Mouse (Mus musculus): ENCODE data around the gene Xylt2. TPM values are rescaled to one million over a fixed set of nuclear protein-coding genes. Genes with fewer than 3 reads are reported as not detected.
A peak's percentile ranks its signal among the peaks of the same experiment; 100 is the strongest.

Gene Xylt2
- polyA plus RNA-seq, 1 experiment from 2014 or later, result 31.5 TPM

DNA sequence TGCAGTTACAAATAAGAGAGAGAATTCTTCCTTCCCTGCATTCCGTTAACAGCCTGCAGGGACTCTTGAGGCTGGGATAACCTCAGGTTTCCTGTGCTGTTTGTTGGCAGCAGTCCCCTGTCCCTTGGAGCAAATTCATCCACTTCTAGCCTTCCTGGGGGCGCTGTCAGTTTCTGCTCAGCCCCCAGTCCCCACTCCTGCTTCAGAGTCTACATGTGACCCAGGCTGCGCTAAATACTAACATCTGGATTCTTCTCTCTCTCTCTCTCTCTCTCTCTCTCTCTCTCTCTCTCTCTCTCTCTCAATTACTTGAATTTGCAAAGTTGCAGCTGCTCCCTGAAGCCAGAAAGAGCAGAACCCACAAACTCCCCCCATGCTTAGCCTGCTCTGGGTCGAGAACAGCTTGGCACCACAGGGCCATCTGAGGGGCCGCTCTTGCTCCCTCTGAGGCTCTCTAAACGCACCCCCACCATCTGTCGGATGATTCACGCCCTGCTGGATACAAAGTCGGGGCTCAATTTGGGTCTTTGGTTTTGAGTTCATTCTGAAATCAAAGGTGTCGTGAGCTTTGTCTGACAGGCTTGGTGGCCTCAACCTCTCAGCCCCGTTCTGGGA is 36.0 kb upstream of the Xylt2 start:
- H3K4me3 ChIP-seq (ENCODE audit: low read depth, low read length), result no peak overlapping the region
- DNase-seq (peak; percentile 84), ATAC-seq (ENCODE audit: insufficient read depth) (peak; percentile 89)
- 18% methylated on average over 11 of the region's 11 CpGs for WGBS
- no peak overlapping the region for H3K9ac ChIP-seq
- no peaks in the 10 kb centered on the region for H3K27me3 ChIP-seq (ENCODE audit: insufficient read depth, low read length)
- H3K4me2 ChIP-seq, result no peak overlapping the region
- H3K9me3 ChIP-seq (ENCODE audit: low read depth, low read length), result no peaks in the 10 kb centered on the region
- peak overlapping the region; percentile 71; the same call in 1 of the 2 replicates for H3K27ac ChIP-seq (ENCODE audit: low read depth)
- H3K4me1 ChIP-seq (ENCODE audit: insufficient read depth), result no peaks in the 10 kb centered on the region
- peak; percentile 19; the same call in 1 of the 2 replicates for TF ChIP-seq CTCF (IDR thresholded peaks at IDR 0.05; ENCODE audit: low read depth)
- H3K36me3 ChIP-seq (ENCODE audit: insufficient read depth), result no peaks in the 10 kb centered on the region

DNA sequence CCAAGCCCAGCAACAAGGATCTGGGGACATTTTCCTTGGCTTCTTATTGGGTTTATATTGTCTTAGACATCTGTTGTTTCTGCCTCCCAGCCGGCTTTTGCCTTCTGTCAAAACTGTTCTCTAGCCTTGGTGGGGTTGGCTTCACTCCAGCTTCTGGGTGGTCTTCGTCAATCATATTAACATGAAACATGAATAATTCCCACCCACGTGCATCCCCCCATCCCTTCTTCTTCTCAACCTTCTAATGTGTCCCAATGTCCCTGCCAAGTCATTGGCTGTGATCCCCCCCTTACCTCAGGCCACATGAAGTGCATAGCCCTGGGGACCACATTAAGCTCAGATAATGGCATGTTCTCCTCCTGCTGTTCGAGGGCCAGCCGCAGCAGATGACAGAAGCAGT is 27.2 kb upstream of the Xylt2 start, which contains the start of gene Gm11541:
Gene Gm11541, minus strand, starts transcription at position 28 of the 400 bp plus-strand sequence.
- no peaks in the 10 kb centered on the region for H3K36me3 ChIP-seq (ENCODE audit: insufficient read depth)
- 39% methylated on average over 5 of the region's 5 CpGs for WGBS

GRCm38 (mm10) chr11:94704020-94704419 is 26.7 kb upstream of the Xylt2 start:
- no peaks in the 10 kb centered on the region for H3K36me3 ChIP-seq (ENCODE audit: insufficient read depth)
- H3K4me3 ChIP-seq (ENCODE audit: low read depth, low read length), result no peak overlapping the region
- DNase-seq (peak; percentile 81), ATAC-seq (ENCODE audit: insufficient read depth) (peak; percentile 60; the same call in 1 of the 2 replicates)
- peaks cover 3% of the 10 kb centered on the region; the same call in 1 of the 2 replicates for H3K4me1 ChIP-seq (ENCODE audit: insufficient read depth)
- no peaks in the 10 kb centered on the region for H3K9me3 ChIP-seq (ENCODE audit: low read depth, low read length)
- peak overlapping the region; percentile 78 for H3K27ac ChIP-seq (ENCODE audit: low read depth)
- peak; percentile 61 for TF ChIP-seq CTCF (IDR thresholded peaks at IDR 0.05; ENCODE audit: low read depth)
- H3K27me3 ChIP-seq (ENCODE audit: insufficient read depth, low read length), result 0 out of 2 replicates have a peak, but pooled peaks cover 4% of the 10 kb centered on the region
- 27% methylated on average over 7 of the region's 7 CpGs for WGBS
- H3K4me2 ChIP-seq, result 0 out of 2 replicates have a peak overlapping the region, but pooled peaks have one; percentile 10
- no peak overlapping the region for H3K9ac ChIP-seq

More for the DNA sequence above, 27.2 kb upstream of the Xylt2 start, which contains the start of gene Gm11541:
- Histone ChIP-seq H3K4me2 (0 out of 2 replicates have a peak within 1 kb of the TSS, but pooled peaks have one; percentile 10), H3K27me3 (ENCODE audit: insufficient read depth, low read length) (0 out of 2 replicates have a peak, but pooled peaks cover 4% of the 10 kb centered on the region), H3K27ac (ENCODE audit: low read depth) (peak within 1 kb of the TSS; percentile 78), H3K4me1 (ENCODE audit: insufficient read depth) (peaks cover 3% of the 10 kb centered on the region; the same call in 1 of the 2 replicates), H3K4me3 (ENCODE audit: low read depth, low read length) (no peak within 1 kb of the TSS), H3K9me3 (ENCODE audit: low read depth, low read length) (no peaks in the 10 kb centered on the region), H3K9ac (no peak within 1 kb of the TSS)
- ATAC-seq (ENCODE audit: insufficient read depth) (peak; percentile 84), DNase-seq (peak; percentile 93)
- no peak for TF ChIP-seq CTCF (IDR thresholded peaks at IDR 0.05; ENCODE audit: low read depth)

- no peak for ATAC-seq (ENCODE audit: insufficient read depth)
- Histone ChIP-seq H3K9me3 (ENCODE audit: low read depth, low read length) (no peaks in the 10 kb centered on the region), H3K4me1 (ENCODE audit: insufficient read depth) (peaks cover 3% of the 10 kb centered on the region; the same call in 1 of the 2 replicates), H3K4me3 (ENCODE audit: low read depth, low read length) (no peak overlapping the region), H3K27me3 (ENCODE audit: insufficient read depth, low read length) (0 out of 2 replicates have a peak, but pooled peaks cover 4% of the 10 kb centered on the region), H3K36me3 (ENCODE audit: insufficient read depth) (no peaks in the 10 kb centered on the region), H3K4me2 (peak overlapping the region; percentile 50), H3K9ac (0 out of 2 replicates have a peak overlapping the region, but pooled peaks have one; percentile 13), H3K27ac (ENCODE audit: low read depth) (peak overlapping the region; percentile 21; the same call in 1 of the 2 replicates)
- DNase-seq, result no peak
- TF ChIP-seq CTCF (IDR thresholded peaks at IDR 0.05; ENCODE audit: low read depth), result no peak
- 15% methylated on average over 3 of the region's 3 CpGs for WGBS
Observed at GRCm38 (mm10) chr11:94702216-94702610, 24.9 kb upstream of the Xylt2 start.

- no peaks in the 10 kb centered on the region for H3K36me3 ChIP-seq (ENCODE audit: insufficient read depth)
- H3K27me3 ChIP-seq (ENCODE audit: insufficient read depth, low read length), result 0 out of 2 replicates have a peak, but pooled peaks cover 4% of the 10 kb centered on the region
- peaks cover 3% of the 10 kb centered on the region; the same call in 1 of the 2 replicates for H3K4me1 ChIP-seq (ENCODE audit: insufficient read depth)
- DNase-seq, result peak; percentile 65
- no peak overlapping the region for H3K4me3 ChIP-seq (ENCODE audit: low read depth, low read length)
- WGBS, result 25% methylated on average over 27 of the region's 27 CpGs
- H3K9me3 ChIP-seq (ENCODE audit: low read depth, low read length), result no peaks in the 10 kb centered on the region
- TF ChIP-seq CTCF (IDR thresholded peaks at IDR 0.05; ENCODE audit: low read depth), result no peak
- H3K4me2 ChIP-seq, result peak overlapping the region; percentile 50
- 0 out of 2 replicates have a peak overlapping the region, but pooled peaks have one; percentile 13 for H3K9ac ChIP-seq
- peak overlapping the region; percentile 21; the same call in 1 of the 2 replicates for H3K27ac ChIP-seq (ENCODE audit: low read depth)
- ATAC-seq (ENCODE audit: insufficient read depth), result no peak
Observed at GRCm38 (mm10) chr11:94701401-94702215, 24.3 kb upstream of the Xylt2 start.

- TF ChIP-seq CTCF (IDR thresholded peaks at IDR 0.05; ENCODE audit: low read depth), result no peak
- no peak overlapping the region for H3K4me3 ChIP-seq (ENCODE audit: low read depth, low read length)
- whole genome bisulfite sequencing, result 96% methylated on average over 3 of the region's 3 CpGs
- H3K27ac ChIP-seq (ENCODE audit: low read depth), result no peak overlapping the region
- ATAC-seq (ENCODE audit: insufficient read depth), result no peak
- H3K9me3 ChIP-seq (ENCODE audit: low read depth, low read length), result no peaks in the 10 kb centered on the region
- 0 out of 2 replicates have a peak, but pooled peaks cover 4% of the 10 kb centered on the region for H3K27me3 ChIP-seq (ENCODE audit: insufficient read depth, low read length)
- H3K4me2 ChIP-seq, result no peak overlapping the region
- no peak for DNase-seq
- no peaks in the 10 kb centered on the region for H3K36me3 ChIP-seq (ENCODE audit: insufficient read depth)
- H3K9ac ChIP-seq, result no peak overlapping the region
- peaks cover 3% of the 10 kb centered on the region; the same call in 1 of the 2 replicates for H3K4me1 ChIP-seq (ENCODE audit: insufficient read depth)
Observed at GRCm38 (mm10) chr11:94699399-94699798, 22.1 kb upstream of the Xylt2 start.
